Mouse (Mus musculus) neural tube, embryonic 12.5 days (tissue): ENCODE measurements around the gene Eif1b. TPM values are rescaled to one million over a fixed set of nuclear protein-coding genes. Genes with fewer than 3 reads are reported as not detected.

Experiments used
- ATAC-seq: fragments of 200-750 bp; cut with Nextera tagmentation; 2 replicates; pipeline ENCODE4 v1.8.0; 2017; ENCODE audit warnings: low read depth, mild to moderate bottlenecking, moderate TSS enrichment, moderate library complexity; ENCODE audit not compliant: low FRiP score
- H3K27ac ChIP-seq: fragments of 300-500 bp; sonication (generic); 2 replicates; pipeline ENCODE4 v1.5.1; 2016
- H3K27me3 ChIP-seq: fragments of 300-500 bp; sonication (generic); replicated peaks from 2 replicates; pipeline ENCODE4 v1.6.1; 2016; ENCODE audit warnings: mild to moderate bottlenecking
- H3K36me3 ChIP-seq: fragments of 300-500 bp; sonication (generic); 2 replicates; pipeline ENCODE4 v1.6.1; 2016; ENCODE audit warnings: mild to moderate bottlenecking
- H3K4me1 ChIP-seq: fragments of 300-500 bp; sonication (generic); 2 replicates; pipeline ENCODE4 v1.6.1; 2016
- H3K4me2 ChIP-seq: fragments of 300-500 bp; sonication (generic); replicated peaks from 2 replicates; pipeline ENCODE4 v1.6.1; 2016; ENCODE audit warnings: mild to moderate bottlenecking
- H3K4me3 ChIP-seq: fragments of 300-500 bp; sonication (generic); 2 replicates; pipeline ENCODE4 v1.5.1; 2016
- H3K9ac ChIP-seq: fragments of 300-500 bp; sonication (generic); 2 replicates; pipeline ENCODE4 v1.6.1; 2016; ENCODE audit warnings: mild to moderate bottlenecking
- H3K9me3 ChIP-seq: fragments of 300-500 bp; sonication (generic); 2 replicates; pipeline ENCODE4 v1.6.1; 2016; ENCODE audit warnings: mild to moderate bottlenecking
- WGBS: fragments of 180-500 bp; shearing (Covaris S2); methylation state at CpG from one replicate; pipeline ENCODE4 v1.1.7; 2016; 5-methylcytosine and 5-hydroxymethylcytosine counted together
- polyA plus RNA-seq: library from polyadenylated mRNA; unstranded; fragments of >200 nt; fragmentation: Nextera tagmentation; extraction: Ambion mirVana; gene quantifications from 2 replicates; pipeline ENCODE4 v1.2.1, GENCODE M21; 2016

The Eif1b gene
- polyA plus RNA-seq, 1 experiment from 2014 or later = 299 TPM

DNA sequence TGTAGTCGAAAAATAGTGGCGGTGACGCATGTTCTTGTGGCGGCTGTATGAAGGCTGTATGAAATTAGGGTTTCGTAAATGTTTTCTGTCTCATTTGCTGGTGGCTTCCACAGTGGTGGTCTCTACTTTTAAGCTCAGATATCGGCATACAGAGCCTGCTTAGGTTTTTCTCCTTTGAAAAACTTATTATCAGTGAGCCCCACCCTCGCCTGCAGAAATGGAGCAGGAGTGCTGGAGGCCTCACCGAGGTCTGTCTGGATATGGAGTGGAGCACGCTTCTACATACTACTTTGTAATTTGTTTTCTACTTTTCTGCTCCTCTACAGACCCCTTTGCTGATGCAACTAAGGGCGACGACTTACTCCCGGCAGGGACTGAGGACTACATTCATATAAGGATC is 1.7 kb downstream of the Eif1b start:
- peaks cover 19% of the 10 kb centered on the region for H3K4me1 ChIP-seq
- ATAC-seq = no peak
- H3K27ac ChIP-seq = no peak overlapping the region

DNA sequence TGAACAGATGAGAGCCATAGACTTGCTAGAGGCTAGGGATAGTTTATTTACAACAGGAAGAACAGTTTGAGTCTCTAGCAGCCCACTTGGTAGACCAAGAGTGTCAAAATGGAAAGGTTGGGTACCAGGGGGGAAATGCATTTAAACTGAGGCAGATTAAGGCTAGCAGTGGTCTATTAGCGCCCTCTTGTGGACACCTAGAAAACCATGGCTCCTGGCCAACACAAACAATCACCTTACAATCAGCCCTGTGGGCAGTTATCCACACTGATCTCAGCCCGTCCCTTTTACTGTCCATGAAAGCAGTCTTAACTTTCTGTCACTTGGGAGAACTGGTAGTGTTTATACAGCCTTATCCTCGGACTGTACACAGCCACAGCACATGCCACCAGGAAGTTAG is 4.7 kb downstream of the Eif1b start:
- Histone ChIP-seq H3K9ac (no peak overlapping the region), H3K4me3 (no peak overlapping the region), H3K9me3 (no peaks in the 10 kb centered on the region), H3K4me2 (no peak overlapping the region), H3K27ac (no peak overlapping the region), H3K36me3 (peaks cover 25% of the 10 kb centered on the region), H3K4me1 (peaks cover 22% of the 10 kb centered on the region), H3K27me3 (no peaks in the 10 kb centered on the region)
- WGBS = 10% methylated on average over 3 of the region's 3 CpGs
- ATAC-seq = no peak

More for the DNA sequence above, 1.7 kb downstream of the Eif1b start:
- Histone ChIP-seq H3K27me3 (no peaks in the 10 kb centered on the region), H3K36me3 (peaks cover 25% of the 10 kb centered on the region), H3K9me3 (no peaks in the 10 kb centered on the region), H3K4me3 (peak overlapping the region; percentile 99), H3K4me2 (peak overlapping the region; percentile 88), H3K9ac (peak overlapping the region; percentile 99)
- 81% methylated on average over 12 of the region's 12 CpGs for WGBS

DNA sequence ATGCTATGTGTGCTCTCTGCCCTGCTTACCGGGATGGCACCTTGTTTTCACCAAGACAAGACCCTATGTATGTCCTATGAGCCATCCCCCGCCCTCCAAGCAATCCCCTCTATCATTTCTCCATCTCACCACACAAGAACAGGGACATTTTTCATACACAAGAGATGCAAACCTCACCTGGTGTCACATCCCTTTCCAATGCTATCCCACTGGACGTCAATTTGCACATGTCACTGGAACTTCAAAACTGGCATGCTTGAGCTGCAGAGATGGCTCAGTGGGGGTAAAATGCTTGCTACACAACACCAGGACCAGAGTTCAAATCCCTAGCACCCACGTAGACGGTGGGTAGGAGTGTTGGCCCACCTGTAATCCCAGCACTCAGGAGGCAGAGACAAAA is 6.0 kb downstream of the Eif1b start:
- no peak overlapping the region for H3K9ac ChIP-seq
- H3K27ac ChIP-seq = no peak overlapping the region
- no peak overlapping the region for H3K4me3 ChIP-seq
- H3K36me3 ChIP-seq = peaks cover 25% of the 10 kb centered on the region
- no peak overlapping the region for H3K4me2 ChIP-seq
- no peaks in the 10 kb centered on the region for H3K27me3 ChIP-seq
- H3K9me3 ChIP-seq = no peaks in the 10 kb centered on the region
- H3K4me1 ChIP-seq = peaks cover 18% of the 10 kb centered on the region
- 89% methylated on average over 5 of the region's 5 CpGs for WGBS
- no peak for ATAC-seq

DNA sequence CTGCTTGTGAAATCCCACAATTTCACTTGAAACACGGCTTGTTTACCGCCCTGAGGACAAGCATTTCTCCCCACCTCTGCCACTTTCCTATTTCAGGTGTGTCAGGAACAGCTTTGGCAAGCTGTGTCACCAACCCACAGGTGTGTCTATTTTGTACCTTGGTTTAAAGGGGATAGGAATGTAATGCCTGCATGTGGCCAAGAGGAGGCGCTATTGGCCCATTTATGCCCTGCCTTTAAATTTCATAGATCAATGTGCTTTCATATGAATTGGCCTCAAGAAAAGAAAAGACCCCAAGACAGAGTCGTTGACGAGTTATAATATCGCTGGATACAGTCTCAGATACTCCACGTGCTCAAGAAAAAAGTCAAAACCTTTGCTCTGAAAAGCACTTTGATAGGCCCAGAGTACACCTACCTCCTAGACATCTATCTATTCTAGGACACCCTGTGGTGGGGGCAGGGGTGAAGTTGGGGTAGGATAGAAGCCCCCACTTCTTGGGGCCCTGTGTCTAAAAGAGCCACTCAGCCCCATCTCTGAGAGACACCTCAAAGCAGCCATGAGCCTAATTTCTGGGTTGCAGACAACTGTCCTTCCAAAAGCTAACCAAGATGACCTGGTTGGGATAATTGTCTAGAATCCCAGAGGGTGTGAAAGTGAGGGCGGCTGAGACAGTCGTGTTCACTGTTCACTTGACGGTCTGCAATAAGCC is 9.3 kb downstream of the Eif1b start:
- WGBS = 46% methylated on average over 10 of the region's 10 CpGs
- Histone ChIP-seq H3K4me3 (no peak overlapping the region), H3K36me3 (0 out of 2 replicates have a peak, but pooled peaks cover under 1% of the 10 kb centered on the region), H3K4me1 (peaks cover 3% of the 10 kb centered on the region; the same call in 1 of the 2 replicates), H3K4me2 (no peak overlapping the region), H3K27me3 (no peaks in the 10 kb centered on the region), H3K9ac (no peak overlapping the region), H3K9me3 (no peaks in the 10 kb centered on the region), H3K27ac (no peak overlapping the region)
- no peak for ATAC-seq

DNA sequence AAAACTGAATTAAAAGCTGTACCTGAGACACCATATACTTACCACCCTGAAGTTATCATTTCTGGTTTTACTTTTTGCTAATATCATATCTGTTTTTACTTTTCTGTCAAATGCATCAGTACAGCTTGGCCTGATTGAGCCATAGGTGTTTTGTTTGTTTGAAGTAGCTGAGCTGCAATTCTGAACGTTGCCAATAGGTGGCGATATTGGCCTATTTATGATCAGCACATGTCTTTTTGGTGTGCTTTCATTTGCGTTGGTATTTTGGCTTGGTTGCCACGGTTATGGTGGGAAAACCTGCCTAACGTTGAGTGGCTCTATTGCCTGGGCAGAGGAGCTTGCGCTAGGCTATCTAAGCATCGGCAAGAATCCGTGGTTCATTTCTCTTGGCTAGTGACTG is 10.0 kb downstream of the Eif1b start:
- Histone ChIP-seq H3K27me3 (no peaks in the 10 kb centered on the region), H3K4me1 (peaks cover 3% of the 10 kb centered on the region; the same call in 1 of the 2 replicates), H3K9ac (no peak overlapping the region), H3K27ac (no peak overlapping the region), H3K9me3 (peaks cover 6% of the 10 kb centered on the region; the same call in 1 of the 2 replicates), H3K4me3 (no peak overlapping the region), H3K36me3 (no peaks in the 10 kb centered on the region), H3K4me2 (no peak overlapping the region)
- WGBS = 7% methylated on average over 8 of the region's 8 CpGs
- no peak for ATAC-seq

DNA sequence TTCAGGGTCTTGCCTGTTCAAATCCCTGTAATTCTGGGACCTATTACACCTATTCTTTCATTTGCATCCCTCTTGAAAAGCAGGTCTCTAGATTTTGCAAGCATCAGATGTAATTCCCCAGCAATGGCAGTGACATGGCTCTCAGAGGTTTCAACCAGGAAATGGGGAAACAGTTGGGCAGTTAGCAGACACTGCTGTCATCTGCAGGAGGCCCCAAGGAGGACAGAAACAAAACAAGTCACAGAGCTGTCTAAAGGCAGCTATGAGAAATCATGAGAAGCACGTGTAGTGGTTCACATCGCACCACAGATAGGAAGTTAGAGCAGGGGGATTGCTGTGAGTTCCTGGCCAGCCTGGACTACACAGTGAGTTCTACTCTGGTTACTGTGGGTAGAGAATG is 12.4 kb downstream of the Eif1b start:
- peaks cover 10% of the 10 kb centered on the region; the same call in 1 of the 2 replicates for H3K9me3 ChIP-seq
- ATAC-seq = no peak
- no peak overlapping the region for H3K9ac ChIP-seq
- no peak overlapping the region for H3K4me2 ChIP-seq
- H3K4me3 ChIP-seq = no peak overlapping the region
- no peaks in the 10 kb centered on the region for H3K36me3 ChIP-seq
- 84% methylated on average over 2 of the region's 2 CpGs for WGBS
- H3K27ac ChIP-seq = no peak overlapping the region
- H3K4me1 ChIP-seq = no peaks in the 10 kb centered on the region
- H3K27me3 ChIP-seq = no peaks in the 10 kb centered on the region

DNA sequence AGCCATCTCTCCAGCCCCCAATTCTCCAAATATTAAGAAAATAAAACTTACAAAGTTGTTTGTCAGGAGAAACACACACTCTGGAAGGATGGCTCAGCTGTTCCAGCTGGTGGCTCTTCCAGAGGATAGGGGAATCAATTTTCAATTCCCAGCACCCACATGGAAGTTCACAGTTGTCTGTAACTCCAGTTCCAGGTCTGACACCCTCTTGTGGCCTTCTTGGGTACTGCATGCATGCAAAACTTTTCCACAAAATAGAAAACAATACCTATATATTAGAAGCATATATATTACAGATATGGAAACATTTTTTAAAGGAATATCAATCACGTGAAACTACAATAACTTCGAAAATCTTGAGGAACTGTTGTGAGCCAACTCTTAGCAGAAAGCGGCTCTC is 19.7 kb downstream of the Eif1b start:
- no peak for ATAC-seq
- Histone ChIP-seq H3K36me3 (no peaks in the 10 kb centered on the region), H3K4me2 (no peak overlapping the region), H3K4me3 (no peak overlapping the region), H3K9me3 (peaks cover 6% of the 10 kb centered on the region; the same call in 1 of the 2 replicates), H3K9ac (no peak overlapping the region), H3K4me1 (no peaks in the 10 kb centered on the region), H3K27ac (no peak overlapping the region), H3K27me3 (no peaks in the 10 kb centered on the region)
- 69% methylated on average over 3 of the region's 3 CpGs for WGBS

DNA sequence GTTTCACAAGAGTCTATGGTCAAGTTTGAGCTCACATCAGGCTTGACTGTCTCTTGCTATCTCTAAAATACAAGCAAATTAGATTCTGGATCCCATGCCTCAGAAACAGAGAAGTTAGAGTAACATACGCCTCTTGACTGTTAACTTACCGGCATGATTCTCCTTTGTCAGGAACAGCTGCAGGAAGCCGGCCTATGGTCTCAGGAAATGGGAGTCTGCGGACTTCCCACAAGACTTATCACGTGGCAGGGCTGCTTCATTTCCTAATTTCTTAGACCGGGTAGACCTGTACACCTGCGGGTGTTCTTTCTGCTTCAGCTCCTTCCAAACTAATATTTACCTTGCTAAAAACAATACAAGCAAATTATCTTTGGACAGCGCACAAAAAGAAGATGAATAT is 24.7 kb downstream of the Eif1b start:
- no peak overlapping the region for H3K4me2 ChIP-seq
- H3K27ac ChIP-seq = no peak overlapping the region
- no peaks in the 10 kb centered on the region for H3K27me3 ChIP-seq
- no peaks in the 10 kb centered on the region for H3K9me3 ChIP-seq
- no peaks in the 10 kb centered on the region for H3K36me3 ChIP-seq
- whole genome bisulfite sequencing = 82% methylated on average over 8 of the region's 8 CpGs
- H3K9ac ChIP-seq = no peak overlapping the region
- ATAC-seq = no peak
- H3K4me1 ChIP-seq = no peaks in the 10 kb centered on the region
- H3K4me3 ChIP-seq = no peak overlapping the region

DNA sequence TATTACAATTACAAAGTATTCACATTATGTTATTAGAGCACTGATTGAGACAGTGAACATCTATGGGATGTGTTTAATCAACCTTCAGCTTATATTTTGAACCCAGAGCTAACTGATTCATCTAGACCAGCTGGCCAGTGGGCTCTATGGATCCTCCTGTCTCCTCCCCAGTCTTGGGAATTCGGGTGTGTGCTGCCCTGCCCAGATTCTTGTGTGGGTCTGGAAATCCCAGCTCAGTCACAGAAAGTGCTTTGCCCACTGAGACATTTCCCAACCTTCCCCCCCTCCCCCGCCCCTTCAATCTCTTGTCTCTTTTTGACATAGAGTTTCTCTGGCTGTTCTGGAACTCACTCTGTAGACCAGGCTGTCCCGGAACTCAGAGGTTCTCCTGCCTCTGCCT is 26.9 kb downstream of the Eif1b start:
- no peak overlapping the region for H3K27ac ChIP-seq
- no peak for ATAC-seq
- WGBS = 81% methylated on average over 3 of the region's 3 CpGs
- no peaks in the 10 kb centered on the region for H3K4me1 ChIP-seq
- H3K4me2 ChIP-seq = no peak overlapping the region
- H3K4me3 ChIP-seq = no peak overlapping the region
- H3K9ac ChIP-seq = no peak overlapping the region
- H3K27me3 ChIP-seq = no peaks in the 10 kb centered on the region
- H3K9me3 ChIP-seq = no peaks in the 10 kb centered on the region
- H3K36me3 ChIP-seq = no peaks in the 10 kb centered on the region

DNA sequence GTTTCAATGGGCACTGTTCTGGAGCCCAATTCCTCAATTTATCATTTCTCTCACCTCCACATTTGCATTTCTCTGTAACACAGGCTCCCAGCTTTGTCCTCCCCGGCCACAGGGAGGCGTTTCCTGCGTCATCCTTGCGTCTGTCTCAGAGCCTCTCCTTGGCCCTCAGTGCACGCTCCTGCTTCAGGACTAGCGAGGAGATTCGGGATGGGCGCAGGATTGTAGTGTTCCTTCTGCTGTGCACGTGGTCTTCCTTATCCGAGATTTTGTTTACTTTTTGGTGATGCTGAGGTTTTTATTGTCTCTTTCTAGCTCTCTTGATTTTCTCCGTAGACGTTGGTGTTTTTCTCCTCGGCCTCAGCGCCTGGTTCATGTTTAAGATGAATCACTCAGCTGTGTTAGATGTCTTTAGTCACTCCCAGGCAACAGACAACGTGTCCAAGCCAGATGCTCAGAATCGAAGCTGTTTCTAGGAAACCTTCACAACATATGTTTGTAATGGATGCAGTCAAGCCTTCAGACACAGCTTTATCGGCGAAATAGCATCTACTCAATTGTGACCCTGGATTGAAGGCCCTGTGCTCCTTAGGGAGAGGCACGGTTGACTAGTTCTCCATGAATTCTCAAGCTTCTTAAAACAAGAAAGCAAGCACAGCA is 27.6 kb downstream of the Eif1b start:
- no peak overlapping the region for H3K4me3 ChIP-seq
- WGBS = 70% methylated on average over 19 of the region's 19 CpGs
- H3K36me3 ChIP-seq = no peaks in the 10 kb centered on the region
- ATAC-seq = no peak
- no peaks in the 10 kb centered on the region for H3K9me3 ChIP-seq
- no peaks in the 10 kb centered on the region for H3K27me3 ChIP-seq
- no peak overlapping the region for H3K4me2 ChIP-seq
- no peak overlapping the region for H3K27ac ChIP-seq
- no peak overlapping the region for H3K9ac ChIP-seq
- no peaks in the 10 kb centered on the region for H3K4me1 ChIP-seq

DNA sequence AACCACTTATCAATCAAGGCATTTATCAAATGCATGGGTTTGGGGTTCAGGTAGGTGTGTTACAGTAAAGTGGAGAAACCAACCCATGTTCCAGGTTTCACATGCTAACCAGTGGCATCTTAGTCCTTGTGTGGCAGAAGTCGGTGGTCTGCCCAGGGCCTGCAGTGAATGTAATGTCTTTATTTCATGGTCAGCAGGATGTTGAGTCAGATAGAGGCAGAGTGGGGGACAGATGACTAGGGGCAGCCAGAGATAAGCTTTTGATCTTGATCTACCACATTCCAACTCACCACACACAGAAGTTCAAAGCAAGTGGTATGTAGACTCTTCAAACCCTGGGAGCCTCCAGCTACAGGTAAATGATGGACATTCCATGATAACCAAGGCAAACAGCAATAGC is 29.1 kb downstream of the Eif1b start:
- Histone ChIP-seq H3K4me3 (no peak overlapping the region), H3K4me1 (no peaks in the 10 kb centered on the region), H3K4me2 (no peak overlapping the region), H3K27me3 (no peaks in the 10 kb centered on the region), H3K9me3 (no peaks in the 10 kb centered on the region), H3K9ac (no peak overlapping the region), H3K36me3 (no peaks in the 10 kb centered on the region), H3K27ac (no peak overlapping the region)
- WGBS = 84% methylated on average over 1 of the region's 1 CpGs
- no peak for ATAC-seq

DNA sequence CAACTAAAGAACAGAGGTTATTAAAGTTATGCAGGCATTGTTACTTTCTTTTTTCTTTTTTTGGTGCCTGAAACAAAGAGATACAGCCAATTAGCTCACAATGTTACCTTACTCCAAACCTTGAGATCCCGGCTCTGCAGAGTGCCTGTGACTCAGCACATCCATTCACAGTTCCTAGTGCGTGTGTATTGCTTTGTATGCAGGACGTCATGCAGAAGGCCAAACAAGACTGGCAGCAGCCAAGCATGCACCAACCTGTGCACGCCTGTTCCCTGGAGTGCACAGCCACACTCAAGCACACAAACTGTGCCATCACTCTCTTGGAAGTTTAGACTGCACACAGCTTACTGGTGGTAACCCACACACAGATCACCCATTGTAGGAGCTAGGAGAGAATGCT is 35.2 kb downstream of the Eif1b start:
- H3K27me3 ChIP-seq = no peaks in the 10 kb centered on the region
- no peaks in the 10 kb centered on the region for H3K36me3 ChIP-seq
- ATAC-seq = no peak
- no peak overlapping the region for H3K4me3 ChIP-seq
- H3K9ac ChIP-seq = no peak overlapping the region
- H3K9me3 ChIP-seq = no peaks in the 10 kb centered on the region
- no peak overlapping the region for H3K27ac ChIP-seq
- WGBS = 62% methylated on average over 4 of the region's 4 CpGs
- no peaks in the 10 kb centered on the region for H3K4me1 ChIP-seq
- no peak overlapping the region for H3K4me2 ChIP-seq

DNA sequence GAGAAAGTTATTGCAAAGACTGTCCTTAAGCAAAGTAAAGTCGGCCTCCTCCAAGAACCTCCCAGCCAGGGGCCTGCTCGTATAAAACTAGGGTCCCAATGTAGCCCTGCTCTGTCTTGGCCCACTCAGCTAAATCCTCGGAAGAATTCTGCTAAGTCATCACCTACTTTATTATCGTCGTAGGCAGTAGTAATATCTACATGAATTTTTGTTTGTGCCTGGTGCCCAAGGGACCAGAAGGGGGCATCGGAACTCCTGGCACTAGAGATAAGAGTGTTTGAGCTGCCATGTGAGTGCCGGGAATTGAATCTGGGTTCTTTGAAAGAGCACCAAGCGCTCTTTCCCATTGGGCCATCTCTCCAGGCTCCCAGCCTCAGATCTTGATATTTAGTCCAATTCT is 35.9 kb downstream of the Eif1b start:
- no peaks in the 10 kb centered on the region for H3K4me1 ChIP-seq
- WGBS = 90% methylated on average over 8 of the region's 8 CpGs
- H3K4me3 ChIP-seq = no peak overlapping the region
- no peaks in the 10 kb centered on the region for H3K27me3 ChIP-seq
- H3K36me3 ChIP-seq = no peaks in the 10 kb centered on the region
- H3K9ac ChIP-seq = no peak overlapping the region
- H3K9me3 ChIP-seq = no peaks in the 10 kb centered on the region
- ATAC-seq = no peak
- no peak overlapping the region for H3K4me2 ChIP-seq
- H3K27ac ChIP-seq = no peak overlapping the region
